Mouse (Mus musculus): Measurements from ENCODE around the gene Rhox2e. TPM values are rescaled to one million over a fixed set of nuclear protein-coding genes. Genes with fewer than 3 reads are reported as not detected.

Gene Rhox2e
- total RNA-seq (2023): not detected in 2 replicates

GRCm38 (mm10) chrX:37530152-37530551 lies at the start of gene Rhox2e:
Rhox2e (plus strand) TSS chrX:37530452.

GRCm38 (mm10) chrX:37514059-37514458 lies 16.2 kb upstream of the Rhox2e start, which contains the start of gene Rhox4d:
Rhox4d (plus strand) TSS chrX:37514359.

GRCm38 (mm10) chrX:37541719-37542118 lies 11.5 kb downstream of the Rhox2e start, which contains the start of gene Rhox3e:
Rhox3e (plus strand) TSS chrX:37542019.

GRCm38 (mm10) chrX:37557112-37557511 lies 26.9 kb downstream of the Rhox2e start, which contains the start of gene Rhox4e:
Rhox4e (plus strand) TSS chrX:37557412.

GRCm38 (mm10) chrX:37571105-37571504 lies 40.9 kb downstream of the Rhox2e start, which contains the start of gene Rhox2f:
Rhox2f (plus strand) TSS chrX:37571405.

GRCm38 (mm10) chrX:37580692-37581091 lies 50.4 kb downstream of the Rhox2e start, which contains the start of gene Rhox3f:
Rhox3f (plus strand) TSS chrX:37580992.

Other genes starting within 250 kb of the Rhox2e start
- gene Rhox3a2, start 150.4 kb upstream of the Rhox2e start, total RNA-seq (2023): not detected in 2 replicates
- not detected in 2 replicates for gene Rhox4a2, start 139.6 kb upstream of the Rhox2e start, total RNA-seq (2023)
- not detected in 2 replicates for gene Rhox2b, start 118.4 kb upstream of the Rhox2e start, total RNA-seq (2023)
- gene Rhox4b, start 98.0 kb upstream of the Rhox2e start, total RNA-seq (2023): not detected in 2 replicates
- not detected in 2 replicates for gene Rhox2c, start 76.8 kb upstream of the Rhox2e start, total RNA-seq (2023)
- gene Rhox3c, start 71.9 kb upstream of the Rhox2e start, total RNA-seq (2023): not detected in 2 replicates
- gene Rhox4c, start 50.1 kb upstream of the Rhox2e start, total RNA-seq (2023): not detected in 2 replicates
- not detected in 2 replicates for gene Rhox2d, start 37.0 kb upstream of the Rhox2e start, total RNA-seq (2023)
- gene Rhox4d, start 16.1 kb upstream of the Rhox2e start, total RNA-seq (2023): not detected in 2 replicates
- not detected in 2 replicates for gene Rhox3e, start 11.6 kb downstream of the Rhox2e start, total RNA-seq (2023)
- not detected in 2 replicates for gene Rhox4e, start 27.0 kb downstream of the Rhox2e start, total RNA-seq (2023)
- gene Rhox2f, start 41.0 kb downstream of the Rhox2e start, total RNA-seq (2023): not detected in 2 replicates
- gene Rhox3f, start 50.5 kb downstream of the Rhox2e start, total RNA-seq (2023): not detected in 2 replicates
- not detected in 2 replicates for gene Rhox4f, start 77.3 kb downstream of the Rhox2e start, total RNA-seq (2023)
- not detected in 2 replicates for gene Rhox3g, start 98.2 kb downstream of the Rhox2e start, total RNA-seq (2023)
- not detected in 2 replicates for gene Rhox2g, start 113.0 kb downstream of the Rhox2e start, total RNA-seq (2023)
- not detected in 2 replicates for gene Rhox4g, start 120.9 kb downstream of the Rhox2e start, total RNA-seq (2023)
- not detected in 2 replicates for gene Rhox3h, start 138.3 kb downstream of the Rhox2e start, total RNA-seq (2023)
- gene Rhox2h, start 142.8 kb downstream of the Rhox2e start, total RNA-seq (2023): not detected in 2 replicates